Mouse (Mus musculus): ENCODE measurements around the gene Icosl.
"Not testable (repeated sequence)": the region's sequence is repeated elsewhere in the genome, so short reads cannot be mapped to it uniquely, and the experiment has no call there.

Icosl gene

GRCm38 (mm10) chr10:78074977-78075376 is 5.9 kb downstream of the Icosl start:
- no peak for DNase-seq (ENCODE audit: low read depth)

DNA sequence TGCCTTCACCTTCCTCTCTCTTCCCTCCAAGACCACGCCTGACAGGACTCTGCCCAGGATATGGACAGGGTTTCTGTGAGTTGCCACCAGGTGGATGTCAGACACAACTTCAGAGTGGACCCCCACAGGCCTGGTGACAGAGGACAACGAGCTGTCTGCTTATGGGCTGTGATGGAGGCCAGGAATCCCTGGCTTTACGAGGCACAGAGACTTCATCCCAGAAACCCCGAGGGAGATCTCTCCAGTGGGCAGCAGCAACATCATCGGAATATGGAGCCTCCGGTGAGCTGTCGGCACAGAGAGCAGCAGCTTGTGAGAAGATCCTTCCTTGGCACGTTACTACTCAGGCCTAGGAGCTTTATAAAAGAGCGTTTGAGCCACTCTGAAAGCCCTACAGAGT is 8.8 kb downstream of the Icosl start:
- DNase-seq (ENCODE audit: low read depth), result no peak

DNA sequence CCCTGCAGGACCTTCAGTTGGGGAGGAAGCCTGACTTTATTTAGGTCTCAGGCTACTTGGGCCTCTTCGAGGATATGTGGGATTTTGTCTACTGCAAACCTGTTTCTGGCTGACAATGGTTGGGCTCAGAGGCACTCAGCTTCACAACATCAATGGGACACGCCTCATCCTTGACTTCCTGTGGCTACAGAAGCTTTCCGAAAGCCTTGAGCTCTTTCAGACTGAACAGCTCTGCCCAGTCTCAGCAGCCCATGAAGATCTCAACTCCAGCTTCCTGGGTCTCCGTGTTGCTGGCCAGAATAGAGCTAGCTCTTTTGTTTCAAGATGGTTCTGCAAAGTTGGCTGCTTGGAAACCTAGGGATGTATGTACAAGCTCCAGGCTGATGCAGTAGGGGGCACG is 9.2 kb downstream of the Icosl start:
- DNase-seq (ENCODE audit: low read depth), result no peak

DNA sequence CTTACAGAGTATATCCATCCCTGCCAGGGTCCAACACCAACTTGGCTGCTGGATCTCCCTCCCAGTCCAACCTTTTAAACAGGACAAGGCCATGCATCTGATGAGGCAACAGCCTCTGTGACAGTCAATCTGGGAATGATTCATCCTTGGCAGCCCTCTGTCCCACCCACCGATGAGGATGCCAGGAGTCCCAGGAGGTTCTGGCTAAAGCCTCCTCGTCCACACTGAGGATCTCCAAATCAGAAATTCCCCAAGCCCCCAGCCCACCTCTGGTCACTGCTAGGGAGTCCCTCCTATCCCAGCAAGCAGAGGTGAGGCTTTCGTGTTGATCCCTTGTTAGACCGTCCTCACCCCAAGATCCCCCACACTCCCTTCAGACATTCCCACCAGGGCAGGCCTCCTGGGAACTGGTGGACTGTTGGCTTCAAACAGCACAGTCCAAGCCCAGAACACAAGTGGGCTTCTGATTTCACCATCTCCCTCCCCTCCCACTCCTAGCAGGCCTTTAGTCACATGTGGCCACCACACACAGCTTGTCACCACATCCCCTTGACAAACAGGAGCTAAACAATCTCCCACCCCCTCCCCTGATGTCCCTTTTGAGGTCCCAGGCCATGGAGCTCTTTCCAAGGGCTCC is 11.0 kb downstream of the Icosl start:
- peak; percentile 14 for DNase-seq (ENCODE audit: low read depth)

DNA sequence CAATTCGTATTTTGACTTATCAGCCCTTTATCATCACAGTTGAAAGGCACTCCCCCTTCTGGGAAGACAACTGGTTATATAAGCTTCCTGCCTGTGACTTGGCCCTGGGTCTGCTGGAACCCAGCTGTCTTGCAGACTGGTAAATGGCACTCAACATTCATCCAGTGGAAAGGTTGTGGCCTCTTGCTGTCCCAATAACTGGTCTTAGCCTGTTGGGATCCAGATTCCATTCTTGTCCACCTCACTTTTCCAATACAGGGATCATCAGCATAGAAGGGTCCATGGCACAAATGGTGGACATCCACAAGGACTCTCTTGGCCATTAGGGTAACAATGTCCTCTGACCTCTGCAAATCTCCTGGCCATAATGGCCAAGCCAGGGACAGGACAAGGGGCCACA is 15.0 kb downstream of the Icosl start:
- DNase-seq (ENCODE audit: low read depth), result no peak

DNA sequence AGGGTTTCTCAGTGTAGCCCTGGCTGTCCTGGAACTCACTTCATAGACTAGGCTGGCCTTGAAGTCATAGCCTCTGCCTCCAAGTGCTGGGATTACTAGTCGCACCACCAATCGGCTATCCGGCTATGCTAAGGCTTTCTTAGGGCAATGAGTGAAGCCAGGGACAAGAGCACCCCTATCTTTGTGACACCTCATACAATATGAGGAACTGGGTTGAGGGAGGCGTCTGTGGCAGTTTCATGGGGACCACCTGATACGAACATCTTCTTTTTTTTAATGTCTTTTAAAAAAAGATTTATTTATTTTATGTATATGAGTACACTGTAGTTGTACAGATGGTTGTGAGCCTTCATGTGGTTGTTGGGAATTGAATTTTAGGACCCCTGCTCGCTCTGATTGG is 16.6 kb downstream of the Icosl start:
- DNase-seq (ENCODE audit: low read depth), result no peak

DNA sequence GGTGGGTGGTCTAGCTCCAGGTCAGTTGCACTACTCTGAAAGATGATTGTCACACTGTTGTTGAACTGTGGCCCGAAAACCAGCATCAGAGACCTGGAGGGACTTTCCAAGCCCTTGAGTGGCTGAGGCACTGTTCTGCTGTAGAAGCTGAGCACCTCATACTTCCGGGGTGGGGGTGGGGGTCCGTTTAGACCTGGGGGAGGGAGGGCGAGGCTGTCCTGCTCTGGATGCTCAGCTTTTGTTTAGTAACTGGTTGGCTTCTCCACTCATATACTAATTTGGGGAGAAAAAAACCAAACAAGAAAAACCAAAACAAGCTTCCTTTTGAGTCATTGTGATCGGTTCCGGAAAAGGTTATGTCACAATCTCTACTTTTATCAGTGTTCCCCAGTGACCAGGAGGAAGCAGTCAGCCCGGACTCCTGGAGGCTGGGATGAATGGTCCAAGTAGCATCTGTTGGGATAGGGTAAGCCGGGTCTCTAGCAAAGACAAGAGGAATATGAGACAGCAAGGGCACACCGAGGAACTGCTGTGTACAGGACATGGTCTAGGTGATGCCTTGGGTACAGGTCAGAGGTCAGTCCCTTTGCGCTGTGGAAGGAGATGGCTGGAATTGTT is 17.5 kb downstream of the Icosl start:
- DNase-seq (ENCODE audit: low read depth), result no peak

- DNase-seq (ENCODE audit: low read depth), result no peak
These were observed 18.0 kb downstream of the Icosl start for GRCm38 (mm10) chr10:78087101-78087511.

DNA sequence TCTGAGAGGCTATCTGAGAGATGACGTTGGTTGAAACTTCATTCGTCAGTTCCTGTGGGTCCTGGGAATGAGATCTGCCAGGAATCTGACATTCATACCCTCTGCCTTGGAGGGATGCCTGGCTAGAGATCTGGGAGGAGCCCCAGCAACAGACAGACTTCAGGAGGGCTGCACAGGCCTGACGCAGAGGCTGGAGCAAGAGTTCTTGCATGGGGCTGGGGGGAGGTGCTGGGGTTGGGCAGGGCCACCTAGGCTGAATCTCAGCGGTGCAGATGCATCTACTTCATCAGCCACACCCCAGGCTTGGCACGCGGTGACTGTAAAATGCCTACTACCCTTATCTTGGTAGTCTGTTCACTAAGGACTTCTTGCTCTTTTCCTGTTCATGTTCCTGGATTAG is 21.1 kb downstream of the Icosl start:
- DNase-seq (ENCODE audit: low read depth), result peak; percentile 64

DNA sequence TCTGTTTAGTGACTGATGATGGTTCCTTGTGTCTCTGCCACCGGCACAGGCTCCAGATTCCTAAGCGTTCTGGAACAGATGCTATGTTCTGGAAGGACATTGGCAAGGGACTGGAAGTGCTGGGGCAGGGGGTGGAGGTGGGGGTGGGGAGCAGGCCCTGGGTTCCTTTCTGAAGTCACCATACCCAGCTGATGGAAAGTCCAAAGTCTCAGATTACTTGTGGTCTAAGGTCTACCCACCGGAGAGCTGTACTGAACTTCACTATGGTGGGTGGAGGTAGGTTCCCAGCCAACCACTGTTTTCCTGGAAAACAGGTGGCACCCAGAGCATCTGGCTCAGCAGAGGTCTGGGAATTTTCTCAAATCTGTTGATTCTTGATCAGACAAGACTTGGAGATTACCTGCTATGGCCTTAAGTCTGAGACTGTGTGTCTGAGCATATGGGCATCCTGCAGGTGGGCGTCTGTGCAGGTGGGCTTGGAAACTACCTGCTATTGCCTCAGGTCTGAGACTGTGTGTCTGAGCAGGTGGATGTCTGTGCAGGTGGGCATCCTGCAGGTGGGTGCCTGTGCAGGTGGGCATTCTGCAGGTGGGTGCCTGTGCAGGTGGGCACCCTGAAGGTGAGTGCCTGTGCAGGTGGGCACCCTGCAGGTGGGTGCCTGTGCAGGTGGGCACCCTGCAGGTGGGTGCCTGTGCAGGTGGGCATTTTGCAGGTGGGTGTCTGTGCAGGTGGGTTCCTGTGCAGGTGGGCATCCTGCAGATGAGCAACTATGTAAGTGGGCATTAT is 21.8 kb downstream of the Icosl start:
- DNase-seq (ENCODE audit: low read depth), result no peak

GRCm38 (mm10) chr10:78091865-78092724 is 23.0 kb downstream of the Icosl start:
- DNase-seq (ENCODE audit: low read depth), result peak; percentile 77

GRCm38 (mm10) chr10:78092725-78093029 is 23.6 kb downstream of the Icosl start:
- no peak for DNase-seq (ENCODE audit: low read depth)

DNA sequence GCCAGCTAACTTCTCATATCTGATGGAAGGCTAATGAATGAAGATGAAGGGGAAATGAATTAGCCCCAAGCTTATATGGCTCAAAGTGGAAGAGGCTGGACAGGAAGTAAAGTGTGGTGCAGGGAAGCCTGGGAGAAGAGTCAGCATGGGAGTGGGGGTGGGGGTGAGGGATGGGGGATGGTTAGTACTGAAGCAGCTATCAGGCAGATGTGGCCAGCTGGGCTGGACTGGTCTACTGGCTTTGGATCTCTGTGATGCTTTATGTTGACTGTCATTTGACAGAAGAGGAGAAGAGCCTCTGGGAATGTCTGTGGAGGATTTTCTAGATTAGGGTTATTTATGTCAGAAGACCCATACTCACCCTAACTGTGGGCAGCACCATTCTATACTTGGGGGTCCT is 26.1 kb downstream of the Icosl start:
- DNase-seq (ENCODE audit: low read depth), result no peak

DNA sequence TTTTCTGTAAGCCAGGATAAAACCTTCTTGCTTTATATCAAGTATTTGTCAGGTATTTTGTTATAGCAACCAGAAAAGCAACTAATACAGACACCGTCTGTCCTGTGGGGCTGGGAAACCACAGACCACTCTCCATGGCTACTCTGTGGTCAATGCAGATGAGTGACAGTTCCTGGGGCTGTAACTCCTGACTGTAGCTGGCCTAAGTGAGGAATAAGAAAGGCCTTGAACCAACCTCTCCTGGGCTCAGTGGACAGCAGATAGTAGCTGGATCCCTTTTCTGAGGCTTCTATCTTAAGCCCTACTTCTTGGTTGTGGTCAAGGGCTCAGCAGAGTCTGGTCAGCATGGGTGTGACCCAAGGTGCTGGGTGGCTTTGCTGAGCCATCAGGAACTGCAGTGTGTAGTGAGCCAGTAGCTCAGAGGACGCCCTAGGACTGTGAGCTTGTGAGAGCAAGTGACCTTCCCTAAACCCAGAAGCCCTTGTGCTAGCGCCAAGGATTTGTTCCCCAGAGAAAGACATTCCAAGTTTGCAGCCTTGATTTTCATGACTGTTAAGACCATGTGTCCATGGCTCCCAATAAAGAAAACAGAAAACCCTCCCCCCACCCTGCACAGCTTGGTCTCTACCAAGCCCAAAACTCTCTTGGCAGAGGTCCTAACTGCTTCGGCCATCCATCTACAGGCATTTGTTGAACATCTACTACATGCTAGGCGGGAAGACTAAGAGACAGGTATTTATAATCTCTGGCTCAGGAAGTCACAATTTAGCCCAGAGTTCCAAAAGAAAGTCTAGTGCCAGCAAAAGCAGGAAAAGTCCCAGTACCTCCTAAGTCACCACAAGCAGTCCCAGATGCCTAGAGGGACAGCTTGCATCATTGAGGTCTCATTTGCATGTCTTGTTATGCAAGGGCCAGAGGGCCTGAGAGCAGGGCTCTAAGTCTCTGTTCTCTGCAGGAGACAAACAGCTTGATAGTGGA is 27.1 kb downstream of the Icosl start:
- no peak for DNase-seq (ENCODE audit: low read depth)

GRCm38 (mm10) chr10:78099860-78100259 is 30.8 kb downstream of the Icosl start:
- not testable (repeated sequence) for DNase-seq (ENCODE audit: low read depth)

- no peak for DNase-seq (ENCODE audit: low read depth)
These were observed 32.1 kb downstream of the Icosl start for GRCm38 (mm10) chr10:78100989-78101780.

DNA sequence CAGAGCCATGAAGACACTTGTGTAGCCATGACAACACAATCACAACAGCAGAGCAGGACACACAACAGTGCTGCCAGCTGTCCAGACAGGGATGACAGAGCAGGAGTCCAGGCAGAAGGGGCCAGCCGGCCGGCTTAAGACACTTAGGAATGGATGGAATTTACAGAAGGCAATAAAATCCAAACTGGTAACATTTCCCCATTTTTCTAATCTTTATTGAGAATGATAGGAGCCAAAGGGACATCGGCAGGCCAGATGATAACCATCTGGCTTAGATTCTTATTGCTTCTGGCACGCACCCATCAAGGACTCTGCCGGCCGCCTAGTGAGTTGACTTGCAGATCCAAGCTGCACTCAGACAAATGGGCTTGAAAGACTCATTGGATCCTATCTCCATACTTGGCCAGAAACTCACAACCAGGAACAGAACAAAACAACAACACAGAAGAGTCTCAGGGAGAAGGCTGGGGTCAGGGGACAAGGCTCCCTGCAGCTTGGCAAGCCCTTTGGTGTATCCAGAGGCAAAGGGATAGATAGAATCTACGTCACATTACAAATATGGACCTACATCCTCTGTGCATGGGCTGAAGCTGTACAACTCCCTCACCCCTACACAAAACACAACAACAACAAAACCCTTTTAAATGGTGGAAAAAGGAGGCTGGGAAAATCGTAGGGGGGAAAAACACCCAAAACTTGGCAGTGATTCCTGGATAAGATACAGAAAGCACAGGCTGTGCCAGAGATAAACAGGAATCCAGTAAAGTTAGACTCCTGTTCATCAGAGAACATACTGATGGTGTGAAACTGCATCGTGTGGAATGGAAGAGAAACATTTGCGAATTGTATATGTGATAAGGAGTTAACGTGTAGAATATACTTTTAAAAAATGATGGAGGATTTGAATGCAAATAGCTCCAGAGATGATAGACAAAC is 35.7 kb downstream of the Icosl start:
- DNase-seq (ENCODE audit: low read depth), result peak; percentile 17

- DNase-seq (ENCODE audit: low read depth), result no peak
These were observed 36.4 kb downstream of the Icosl start for GRCm38 (mm10) chr10:78105548-78105947.

GRCm38 (mm10) chr10:78114521-78115092 is 45.5 kb downstream of the Icosl start:
- no peak for DNase-seq (ENCODE audit: low read depth)

Measured in NIH3T3 (cell line).